Mouse (Mus musculus) splenic B cell, adult 2 months (primary cell): ENCODE results near the gene Shb.

Experiments
- DNase-seq: peaks from one replicate; pipeline ENCODE4 v3.0.0-alpha.2; 2011; ENCODE audit warnings: low read depth, low spot score
- H3K27me3 ChIP-seq: 2 replicates; pipeline ENCODE4 v1.6.1; 2012; ENCODE audit warnings: mild to moderate bottlenecking, low read length, moderate library complexity, mixed read lengths; ENCODE audit not compliant: control insufficient read depth, poor library complexity, insufficient read depth, severe bottlenecking
- H3K36me3 ChIP-seq: 2 replicates; pipeline ENCODE4 v1.6.1; 2012; ENCODE audit warnings: mild to moderate bottlenecking, low read length, moderate library complexity, mixed read lengths; ENCODE audit not compliant: control insufficient read depth, poor library complexity, insufficient read depth, severe bottlenecking

Shb gene

DNA sequence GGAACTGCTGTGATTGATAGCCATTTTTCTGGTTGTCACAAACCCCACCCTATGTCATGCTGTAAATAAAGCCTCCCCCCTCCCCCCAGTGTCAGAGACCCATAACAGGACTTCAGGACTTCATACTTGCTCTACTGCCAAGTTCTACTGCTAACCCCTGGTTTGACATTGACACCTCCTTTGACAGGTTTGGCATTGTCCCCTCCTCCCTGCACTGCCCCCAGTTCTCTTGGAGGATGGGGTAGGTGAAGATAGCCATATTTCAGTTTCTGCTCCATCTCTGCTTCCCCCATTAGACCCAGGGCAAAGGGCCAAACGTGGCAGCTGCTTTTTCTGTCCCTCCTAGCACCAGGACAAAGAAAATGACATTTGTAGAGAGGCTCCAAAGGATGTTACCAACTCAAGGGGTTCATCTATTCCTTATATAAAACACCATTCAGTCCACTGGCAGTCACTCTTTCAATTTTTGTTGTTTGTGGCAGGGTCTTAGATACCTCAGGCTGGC lies 1.2 kb upstream of the Shb start:
- Histone ChIP-seq H3K27me3 (no peaks in the 10 kb centered on the region), H3K36me3 (no peaks in the 10 kb centered on the region)
- DNase-seq = no peak

DNA sequence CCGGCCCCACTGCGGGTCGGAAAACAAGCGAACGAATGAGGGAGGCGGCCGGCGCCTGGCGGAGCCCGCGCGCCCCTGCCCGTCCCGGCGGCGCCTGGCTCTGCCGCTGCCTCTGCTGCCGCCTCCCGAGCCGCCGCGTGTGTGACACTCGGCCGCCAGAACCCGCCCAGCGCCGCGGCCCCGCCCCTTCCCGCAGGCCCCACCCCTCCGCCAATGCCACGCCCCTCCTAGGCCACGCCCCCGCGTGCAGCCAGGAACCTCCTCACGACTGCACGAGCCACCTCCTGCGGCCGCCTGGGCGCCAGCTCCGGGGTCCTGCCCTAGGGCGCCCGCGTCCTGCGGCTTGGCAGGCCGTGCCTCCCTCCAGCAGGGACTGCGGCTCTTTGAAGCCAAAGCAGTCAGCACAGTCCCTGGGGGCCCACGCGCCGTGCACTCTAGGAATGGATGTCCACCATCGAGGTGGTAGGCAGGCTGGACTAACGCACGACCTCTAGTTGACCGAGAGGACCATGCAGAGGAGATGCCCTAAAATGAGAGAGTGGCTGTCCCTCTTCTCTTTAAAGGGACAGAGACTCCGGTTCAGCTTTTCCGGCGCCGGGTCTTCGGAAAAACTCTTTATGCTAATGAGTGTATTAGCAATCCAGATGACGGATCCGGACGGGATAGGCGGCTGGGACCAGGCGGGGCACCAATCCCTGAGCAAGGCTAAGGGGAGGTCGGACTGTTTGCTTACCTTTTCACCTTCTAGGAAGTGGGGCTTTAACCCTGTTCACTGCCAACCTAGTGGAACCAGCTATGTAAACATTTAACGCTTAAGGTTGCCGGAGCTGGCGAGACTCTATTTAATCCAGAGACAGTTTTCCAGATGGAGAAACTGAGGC lies 1.4 kb downstream of the Shb start:
- Histone ChIP-seq H3K36me3 (no peaks in the 10 kb centered on the region), H3K27me3 (no peaks in the 10 kb centered on the region)
- peak; percentile 95 for DNase-seq

GRCm38 (mm10) chr4:45529986-45530597 lies 2.2 kb downstream of the Shb start:
- Histone ChIP-seq H3K36me3 (no peaks in the 10 kb centered on the region), H3K27me3 (no peaks in the 10 kb centered on the region)
- peak; percentile 50 for DNase-seq

GRCm38 (mm10) chr4:45529201-45529985 lies 2.9 kb downstream of the Shb start:
- Histone ChIP-seq H3K27me3 (no peaks in the 10 kb centered on the region), H3K36me3 (no peaks in the 10 kb centered on the region)
- DNase-seq = peak; percentile 31

DNA sequence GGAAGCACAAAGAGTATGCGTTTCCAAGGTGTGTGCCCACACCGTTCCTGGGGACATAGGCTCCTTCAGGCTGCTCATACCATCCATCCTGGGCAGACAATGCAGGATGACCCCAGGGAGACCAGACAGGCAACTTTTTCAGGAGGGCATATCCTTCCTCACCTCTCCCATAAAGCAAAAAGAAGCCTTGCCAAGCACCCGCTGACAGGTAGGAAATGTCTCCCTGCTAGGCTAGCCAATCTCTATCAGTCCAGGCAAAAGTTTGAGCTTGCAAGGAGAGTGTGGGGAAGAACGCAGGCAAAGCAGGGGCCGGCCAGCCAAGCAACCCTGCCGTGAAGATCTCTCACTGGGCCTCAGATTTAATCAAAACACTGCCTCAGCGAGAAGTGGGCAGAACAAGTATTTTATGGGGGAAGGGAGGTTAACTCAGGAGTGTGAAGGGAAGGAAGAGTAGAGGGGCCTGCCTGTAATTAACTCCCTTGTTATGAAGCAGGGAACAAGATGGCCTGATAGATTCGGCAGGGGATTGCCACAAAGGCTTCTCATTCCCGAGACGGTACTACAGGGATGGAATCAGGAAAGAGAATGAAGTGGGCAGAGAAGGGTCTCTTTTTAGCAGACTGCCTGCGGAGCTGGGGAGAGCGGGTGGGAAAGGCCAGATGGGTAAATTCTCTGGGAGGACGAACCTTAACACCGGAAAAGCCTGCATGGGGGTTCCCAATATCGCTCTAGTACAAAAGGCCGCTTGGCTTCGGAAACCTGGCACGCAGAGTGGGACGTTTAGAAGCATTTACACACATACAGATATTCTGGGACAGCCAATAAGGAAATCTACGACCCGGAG lies 3.7 kb downstream of the Shb start:
- DNase-seq = no peak
- no peaks in the 10 kb centered on the region for H3K27me3 ChIP-seq
- no peaks in the 10 kb centered on the region for H3K36me3 ChIP-seq

- Histone ChIP-seq H3K36me3 (no peaks in the 10 kb centered on the region), H3K27me3 (no peaks in the 10 kb centered on the region)
- DNase-seq = no peak
Observed at GRCm38 (mm10) chr4:45527562-45528354, 4.5 kb downstream of the Shb start.

DNA sequence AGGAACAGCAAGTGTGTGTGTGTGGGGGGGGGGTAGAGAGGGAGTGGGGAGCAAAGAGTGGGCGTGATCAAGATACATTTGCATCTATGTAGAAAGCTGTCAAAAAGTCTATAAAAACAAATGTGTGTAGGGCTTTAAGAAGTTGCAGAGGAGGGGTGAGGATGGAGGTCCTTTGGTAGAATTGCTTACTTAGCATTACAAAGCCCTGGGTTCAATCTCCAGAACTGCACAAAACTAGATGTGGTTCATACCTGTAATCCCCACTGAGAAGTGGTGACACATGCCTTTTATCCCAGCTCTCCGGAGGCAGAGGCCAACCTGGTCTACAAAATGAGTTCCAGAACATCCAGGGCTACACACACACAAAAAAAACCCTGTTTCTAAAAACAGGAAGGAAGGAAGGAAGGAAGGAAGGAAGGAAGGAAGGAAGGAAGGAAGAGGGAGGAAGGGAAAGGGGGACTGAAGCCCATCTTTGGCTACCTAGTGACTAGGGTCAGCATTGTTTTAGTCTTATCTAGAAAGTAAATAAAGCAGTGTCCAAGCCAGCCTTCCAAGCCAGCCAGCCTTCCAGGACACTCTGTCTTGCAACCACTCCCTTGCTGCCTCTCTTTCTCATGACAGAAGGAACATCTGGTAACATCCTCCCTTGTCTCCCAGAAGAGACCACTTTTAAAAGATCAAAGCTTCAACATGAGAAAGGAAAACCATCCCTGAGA lies 5.3 kb downstream of the Shb start:
- Histone ChIP-seq H3K36me3 (no peaks in the 10 kb centered on the region), H3K27me3 (no peaks in the 10 kb centered on the region)
- no peak for DNase-seq

GRCm38 (mm10) chr4:45526175-45526574 lies 6.1 kb downstream of the Shb start:
- no peak for DNase-seq
- Histone ChIP-seq H3K27me3 (no peaks in the 10 kb centered on the region), H3K36me3 (no peaks in the 10 kb centered on the region)

GRCm38 (mm10) chr4:45525541-45525940 lies 6.7 kb downstream of the Shb start:
- Histone ChIP-seq H3K36me3 (no peaks in the 10 kb centered on the region), H3K27me3 (no peaks in the 10 kb centered on the region)
- no peak for DNase-seq

DNA sequence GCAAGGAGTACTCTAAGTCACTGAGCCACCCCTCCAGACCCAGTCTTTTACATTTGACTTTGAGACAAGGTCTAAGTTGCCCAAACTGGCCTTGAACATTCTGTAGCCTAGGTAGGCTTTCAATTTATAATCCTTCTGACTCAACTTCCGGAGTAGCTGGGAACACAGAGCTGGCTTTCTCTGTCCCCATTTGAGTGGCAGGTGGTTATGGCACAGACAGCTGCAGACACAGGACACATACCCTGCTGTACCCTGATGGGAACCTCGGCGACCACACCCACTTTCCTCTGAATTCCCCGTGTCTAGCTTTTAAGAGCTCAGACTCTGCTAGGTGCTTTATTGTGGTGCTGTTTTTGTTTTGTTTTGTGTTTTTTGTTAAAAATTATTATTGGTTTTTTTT lies 7.7 kb downstream of the Shb start:
- no peaks in the 10 kb centered on the region for H3K36me3 ChIP-seq
- no peak for DNase-seq
- no peaks in the 10 kb centered on the region for H3K27me3 ChIP-seq

- Histone ChIP-seq H3K36me3 (no peaks in the 10 kb centered on the region), H3K27me3 (no peaks in the 10 kb centered on the region)
- no peak for DNase-seq
Observed at GRCm38 (mm10) chr4:45523360-45523759, 8.9 kb downstream of the Shb start.

GRCm38 (mm10) chr4:45522956-45523355 lies 9.3 kb downstream of the Shb start:
- H3K27me3 ChIP-seq = no peaks in the 10 kb centered on the region
- H3K36me3 ChIP-seq = no peaks in the 10 kb centered on the region
- no peak for DNase-seq

DNA sequence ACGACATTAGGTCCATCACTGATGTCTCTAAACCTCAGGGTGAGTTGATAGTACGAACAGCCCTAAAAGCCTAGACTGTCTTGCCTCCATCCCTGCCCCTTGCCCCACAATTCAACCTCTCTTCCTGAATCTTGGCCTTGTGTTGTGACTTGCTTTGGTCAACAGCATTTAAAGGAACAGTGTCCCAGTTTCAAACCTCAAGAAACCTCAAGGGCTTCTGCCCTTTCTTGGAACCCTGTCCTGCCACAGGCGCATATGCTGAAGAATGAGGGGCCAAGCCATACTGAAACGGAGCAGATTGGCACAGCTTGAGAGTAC lies 9.7 kb downstream of the Shb start:
- no peak for DNase-seq
- Histone ChIP-seq H3K36me3 (no peaks in the 10 kb centered on the region), H3K27me3 (no peaks in the 10 kb centered on the region)
